Mouse (Mus musculus) neural tube, embryonic 14.5 days (tissue): Measurements from ENCODE around the gene Cacng3. TPM values are rescaled to one million over a fixed set of nuclear protein-coding genes. Genes with fewer than 3 reads are reported as not detected.

ENCODE experiments used
- ATAC-seq: fragments of 200-750 bp; cut with Nextera tagmentation; 2 replicates; pipeline ENCODE4 v1.8.0; 2017; ENCODE audit warnings: low read depth, mild to moderate bottlenecking, moderate TSS enrichment, moderate library complexity
- H3K27ac ChIP-seq: fragments of 300-500 bp; sonication (generic); 2 replicates; pipeline ENCODE4 v1.5.1; 2014; ENCODE audit warnings: low read depth, mild to moderate bottlenecking, control low read depth, low read length, moderate library complexity, mixed read lengths
- H3K27me3 ChIP-seq: fragments of 300-500 bp; sonication (generic); 2 replicates; pipeline ENCODE4 v1.6.1; 2014; ENCODE audit warnings: low read length; ENCODE audit not compliant: control insufficient read depth, insufficient read depth
- H3K36me3 ChIP-seq: fragments of 300-500 bp; sonication (generic); 2 replicates; pipeline ENCODE4 v1.6.1; 2014; ENCODE audit warnings: low read length, mixed read lengths; ENCODE audit not compliant: control insufficient read depth, insufficient read depth
- H3K4me1 ChIP-seq: fragments of 300-500 bp; sonication (generic); 2 replicates; pipeline ENCODE4 v1.6.1; 2014; ENCODE audit warnings: low read length; ENCODE audit not compliant: control insufficient read depth, insufficient read depth
- H3K4me2 ChIP-seq: fragments of 300-500 bp; sonication (generic); 2 replicates; pipeline ENCODE4 v1.6.1; 2014; ENCODE audit warnings: mild to moderate bottlenecking, low read depth, low read length, control low read depth
- H3K4me3 ChIP-seq: fragments of 300-500 bp; sonication (generic); 2 replicates; pipeline ENCODE4 v1.5.1; 2014; ENCODE audit warnings: low read depth, low read length, control low read depth, mixed read lengths
- H3K9ac ChIP-seq: fragments of 300-500 bp; sonication (generic); replicated peaks from 2 replicates; pipeline ENCODE4 v1.6.1; 2014; ENCODE audit warnings: low read depth, mild to moderate bottlenecking, control low read depth, low read length, mixed read lengths
- H3K9me3 ChIP-seq: fragments of 300-500 bp; sonication (generic); 2 replicates; pipeline ENCODE4 v1.6.1; 2016; ENCODE audit warnings: low read length; ENCODE audit not compliant: control insufficient read depth
- WGBS: fragments of 180-500 bp; shearing (Covaris S2); extraction: QIAGEN DNeasy Blood & Tissue Kit; methylation state at CpG from one replicate; pipeline ENCODE4 v1.1.7; 2014; 5-methylcytosine and 5-hydroxymethylcytosine counted together
- polyA plus RNA-seq: library from polyadenylated mRNA; unstranded; fragments of >200 nt; fragmentation: Nextera tagmentation; extraction: Ambion mirVana; gene quantifications from 2 replicates; pipeline ENCODE4 v1.2.1, GENCODE M21; 2014

Cacng3 gene
- polyA plus RNA-seq, 1 experiment from 2014 or later, result 35.7 TPM

- H3K27ac ChIP-seq, result 0 out of 2 replicates have a peak overlapping the region, but pooled peaks have one; percentile 8
Measured at GRCm38 (mm10) chr7:122735323-122735722, 65.0 kb downstream of the Cacng3 start.

GRCm38 (mm10) chr7:122738541-122738940, 68.2 kb downstream of the Cacng3 start:
- WGBS, result 38% methylated on average over 5 of the region's 5 CpGs
- H3K9me3 ChIP-seq, result no peaks in the 10 kb centered on the region
- no peak overlapping the region for H3K27ac ChIP-seq
- H3K4me3 ChIP-seq, result no peak overlapping the region
- no peak for ATAC-seq
- H3K9ac ChIP-seq, result no peak overlapping the region
- H3K27me3 ChIP-seq, result no peaks in the 10 kb centered on the region
- 0 out of 2 replicates have a peak, but pooled peaks cover 5% of the 10 kb centered on the region for H3K4me1 ChIP-seq
- no peak overlapping the region for H3K4me2 ChIP-seq
- H3K36me3 ChIP-seq, result no peaks in the 10 kb centered on the region

More at GRCm38 (mm10) chr7:122735323-122735722, 65.0 kb downstream of the Cacng3 start:
- Histone ChIP-seq H3K4me2 (no peak overlapping the region), H3K9ac (no peak overlapping the region), H3K27me3 (no peaks in the 10 kb centered on the region), H3K36me3 (no peaks in the 10 kb centered on the region), H3K4me1 (0 out of 2 replicates have a peak, but pooled peaks cover 5% of the 10 kb centered on the region), H3K9me3 (no peaks in the 10 kb centered on the region), H3K4me3 (no peak overlapping the region)
- ATAC-seq, result no peak
- WGBS, result 52% methylated on average over 11 of the region's 11 CpGs

- H3K27me3 ChIP-seq, result no peaks in the 10 kb centered on the region
- WGBS, result 89% methylated on average over 2 of the region's 2 CpGs
- no peak overlapping the region for H3K9ac ChIP-seq
- no peak overlapping the region for H3K4me3 ChIP-seq
- H3K9me3 ChIP-seq, result no peaks in the 10 kb centered on the region
- no peaks in the 10 kb centered on the region for H3K36me3 ChIP-seq
- no peaks in the 10 kb centered on the region for H3K4me1 ChIP-seq
- no peak overlapping the region for H3K4me2 ChIP-seq
- no peak overlapping the region for H3K27ac ChIP-seq
- no peak for ATAC-seq
Measured at GRCm38 (mm10) chr7:122740663-122741062, 70.4 kb downstream of the Cacng3 start.

GRCm38 (mm10) chr7:122755920-122756603, 85.8 kb downstream of the Cacng3 start:
- Histone ChIP-seq H3K27me3 (no peaks in the 10 kb centered on the region), H3K9me3 (no peaks in the 10 kb centered on the region), H3K4me3 (no peak overlapping the region), H3K36me3 (no peaks in the 10 kb centered on the region), H3K4me1 (no peaks in the 10 kb centered on the region), H3K9ac (no peak overlapping the region), H3K27ac (no peak overlapping the region), H3K4me2 (no peak overlapping the region)
- no peak for ATAC-seq
- 77% methylated on average over 5 of the region's 5 CpGs for WGBS

GRCm38 (mm10) chr7:122758645-122759044, 88.4 kb downstream of the Cacng3 start:
- H3K27ac ChIP-seq, result no peak overlapping the region
- H3K4me2 ChIP-seq, result no peak overlapping the region
- H3K36me3 ChIP-seq, result no peaks in the 10 kb centered on the region
- no peak overlapping the region for H3K9ac ChIP-seq
- H3K4me3 ChIP-seq, result no peak overlapping the region
- no peaks in the 10 kb centered on the region for H3K4me1 ChIP-seq
- ATAC-seq, result no peak
- no peaks in the 10 kb centered on the region for H3K27me3 ChIP-seq
- no peaks in the 10 kb centered on the region for H3K9me3 ChIP-seq
- WGBS, result 65% methylated on average over 3 of the region's 3 CpGs

- WGBS, result 74% methylated on average over 5 of the region's 5 CpGs
- H3K4me1 ChIP-seq, result no peaks in the 10 kb centered on the region
- no peak overlapping the region for H3K4me2 ChIP-seq
- H3K27ac ChIP-seq, result no peak overlapping the region
- no peaks in the 10 kb centered on the region for H3K9me3 ChIP-seq
- no peak for ATAC-seq
- H3K9ac ChIP-seq, result no peak overlapping the region
- no peak overlapping the region for H3K4me3 ChIP-seq
- no peaks in the 10 kb centered on the region for H3K27me3 ChIP-seq
- H3K36me3 ChIP-seq, result no peaks in the 10 kb centered on the region
Measured at GRCm38 (mm10) chr7:122764506-122764905, 94.2 kb downstream of the Cacng3 start.

GRCm38 (mm10) chr7:122768292-122769020, 98.2 kb downstream of the Cacng3 start:
- H3K9me3 ChIP-seq, result no peaks in the 10 kb centered on the region
- H3K4me1 ChIP-seq, result no peaks in the 10 kb centered on the region
- no peak overlapping the region for H3K4me2 ChIP-seq
- no peaks in the 10 kb centered on the region for H3K36me3 ChIP-seq
- H3K4me3 ChIP-seq, result no peak overlapping the region
- 92% methylated on average over 27 of the region's 27 CpGs for WGBS
- no peak for ATAC-seq
- H3K27ac ChIP-seq, result no peak overlapping the region
- H3K27me3 ChIP-seq, result no peaks in the 10 kb centered on the region
- H3K9ac ChIP-seq, result no peak overlapping the region

- Histone ChIP-seq H3K4me1 (no peaks in the 10 kb centered on the region), H3K36me3 (no peaks in the 10 kb centered on the region), H3K27me3 (no peaks in the 10 kb centered on the region), H3K4me2 (no peak overlapping the region), H3K27ac (no peak overlapping the region), H3K9ac (no peak overlapping the region), H3K9me3 (no peaks in the 10 kb centered on the region), H3K4me3 (no peak overlapping the region)
- 86% methylated on average over 7 of the region's 7 CpGs for WGBS
- ATAC-seq, result no peak
Measured at GRCm38 (mm10) chr7:122779601-122780000, 109.3 kb downstream of the Cacng3 start.

GRCm38 (mm10) chr7:122789929-122790328, 119.6 kb downstream of the Cacng3 start:
- Histone ChIP-seq H3K9ac (no peak overlapping the region), H3K36me3 (no peaks in the 10 kb centered on the region), H3K4me3 (no peak overlapping the region), H3K4me1 (no peaks in the 10 kb centered on the region), H3K9me3 (no peaks in the 10 kb centered on the region), H3K4me2 (no peak overlapping the region), H3K27ac (no peak overlapping the region), H3K27me3 (no peaks in the 10 kb centered on the region)
- WGBS, result 94% methylated on average over 7 of the region's 7 CpGs
- ATAC-seq, result no peak
